Mouse (Mus musculus) limb, embryonic 13.5 days (tissue): ENCODE results near the gene Serpinb3c. TPM values are rescaled to one million over a fixed set of nuclear protein-coding genes. Genes with fewer than 3 reads are reported as not detected.
"Not testable (repeated sequence)": the region's sequence is repeated elsewhere in the genome, so short reads cannot be mapped to it uniquely, and the experiment has no call there.

Experiments
- ATAC-seq: fragments of 200-750 bp; cut with Nextera tagmentation; 2 replicates; pipeline ENCODE4 v1.8.0; 2017; ENCODE audit warnings: low read depth, moderate number of reproducible peaks, moderate TSS enrichment; ENCODE audit not compliant: low FRiP score
- H3K27ac ChIP-seq: fragments of 300-500 bp; sonication (generic); 2 replicates; pipeline ENCODE4 v1.5.1; 2015; ENCODE audit warnings: inconsistent platforms, mild to moderate bottlenecking, moderate library complexity
- H3K27me3 ChIP-seq: fragments of 300-500 bp; sonication (generic); 2 replicates; pipeline ENCODE4 v1.6.1; 2015; ENCODE audit warnings: mild to moderate bottlenecking, inconsistent platforms
- H3K36me3 ChIP-seq: fragments of 300-500 bp; sonication (generic); 2 replicates; pipeline ENCODE4 v1.6.1; 2015; ENCODE audit warnings: inconsistent platforms, mild to moderate bottlenecking, moderate library complexity
- H3K4me1 ChIP-seq: fragments of 300-500 bp; sonication (generic); 2 replicates; pipeline ENCODE4 v1.6.1; 2015; ENCODE audit warnings: inconsistent platforms
- H3K4me2 ChIP-seq: fragments of 300-500 bp; sonication (generic); replicated peaks from 2 replicates; pipeline ENCODE4 v1.6.1; 2015; ENCODE audit warnings: inconsistent platforms, mild to moderate bottlenecking, moderate library complexity
- H3K4me3 ChIP-seq: fragments of 300-500 bp; sonication (generic); 2 replicates; pipeline ENCODE4 v1.5.1; 2015; ENCODE audit warnings: moderate library complexity, mild to moderate bottlenecking, inconsistent platforms
- H3K9ac ChIP-seq: fragments of 300-500 bp; sonication (generic); 2 replicates; pipeline ENCODE4 v1.6.1; 2015; ENCODE audit warnings: mild to moderate bottlenecking, inconsistent platforms
- H3K9me3 ChIP-seq: fragments of 300-500 bp; sonication (generic); 2 replicates; pipeline ENCODE4 v1.6.1; 2016; ENCODE audit warnings: inconsistent platforms
- WGBS: fragments of 180-500 bp; shearing (Covaris S2); methylation state at CpG from one replicate; pipeline ENCODE4 v1.1.7; 2015; 5-methylcytosine and 5-hydroxymethylcytosine counted together
- polyA plus RNA-seq: library from polyadenylated mRNA; unstranded; fragments of >200 nt; fragmentation: Nextera tagmentation; extraction: Ambion mirVana; gene quantifications from 2 replicates; pipeline ENCODE4 v1.2.1, GENCODE M21; 2015

The Serpinb3c gene
- 0.25 and 0.56 TPM in 2 replicates for polyA plus RNA-seq

GRCm38 (mm10) chr1:107278261-107278660 is at the start of gene Serpinb3c, which contains the start of gene Serpinb3b:
Serpinb3c (minus strand) TSS chr1:107278371.
Serpinb3b (minus strand) TSS chr1:107278361.
- ATAC-seq, H3K4me3 ChIP-seq, H3K9me3 ChIP-seq: not testable (repeated sequence)

GRCm38 (mm10) chr1:107243170-107243569 is 35.0 kb downstream of the Serpinb3c start:
- H3K27me3 ChIP-seq, H3K9ac ChIP-seq, H3K4me3 ChIP-seq, H3K4me1 ChIP-seq, H3K9me3 ChIP-seq, ATAC-seq, H3K27ac ChIP-seq, H3K4me2 ChIP-seq, H3K36me3 ChIP-seq: not testable (repeated sequence)
- WGBS: 40% methylated on average over 3 of the region's 3 CpGs

More at GRCm38 (mm10) chr1:107278261-107278660, at the start of gene Serpinb3c, which contains the start of gene Serpinb3b:
- H3K27me3 ChIP-seq, H3K9ac ChIP-seq, H3K4me1 ChIP-seq, H3K27ac ChIP-seq, H3K4me2 ChIP-seq, H3K36me3 ChIP-seq: not testable (repeated sequence)

Other genes starting within 250 kb of the Serpinb3c start
- 0.14 and 0.23 TPM in 2 replicates for gene Serpinb3a, start 226.1 kb downstream of the Serpinb3c start, polyA plus RNA-seq
- gene Serpinb3d, start 194.9 kb downstream of the Serpinb3c start, polyA plus RNA-seq: not detected in 2 replicates
- gene Serpinb3b, start within 50 bp of the Serpinb3c start, polyA plus RNA-seq: 0.22 TPM in 1 of 2 replicates, not detected in the other
- not detected in 2 replicates for gene Serpinb11, start 82.8 kb upstream of the Serpinb3c start, polyA plus RNA-seq
- 1.9 and 2.3 TPM in 2 replicates for gene Serpinb7, start 121.3 kb upstream of the Serpinb3c start, polyA plus RNA-seq
- 0.29 and 0.77 TPM in 2 replicates for gene Serpinb2, start 233.1 kb upstream of the Serpinb3c start, polyA plus RNA-seq